Mouse (Mus musculus) c-Kit-positive CD71-negative TER-119-negative erythroid progenitor cells, embryonic 14.5 days (primary cell): ENCODE data around the gene Wdr83.
A peak's percentile ranks its signal among the peaks of the same experiment; 100 is the strongest.

Experiments
- DNase-seq: peaks from one replicate; pipeline ENCODE4 v3.0.0-alpha.2; 2013; ENCODE audit warnings: low read depth

Wdr83 gene

GRCm38 (mm10) chr8:85076993-85077392, 4.1 kb downstream of the Wdr83 start:
- DNase-seq = peak; percentile 75

GRCm38 (mm10) chr8:85076001-85076400, 5.1 kb downstream of the Wdr83 start:
- no peak for DNase-seq

DNA sequence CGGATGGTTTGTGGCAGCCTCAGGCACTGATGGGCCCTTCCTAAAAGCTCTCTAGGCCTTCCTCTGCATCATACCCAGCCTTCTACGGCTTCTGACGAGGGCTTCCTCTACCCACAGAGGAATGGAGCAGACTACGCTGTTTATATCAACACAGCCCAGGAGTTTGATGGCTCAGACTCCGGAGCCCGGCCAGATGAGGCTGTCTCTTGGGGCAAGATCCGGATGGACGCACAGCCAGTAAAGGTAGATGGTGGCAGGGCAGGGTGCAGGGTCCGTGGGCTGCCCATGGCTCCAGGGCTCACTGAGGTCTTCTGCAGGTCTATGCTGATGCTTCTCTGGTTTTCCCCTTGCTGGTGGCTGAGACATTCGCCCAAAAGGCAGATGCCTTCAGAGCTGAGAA, 6.5 kb downstream of the Wdr83 start:
- DNase-seq = no peak

- no peak for DNase-seq
Observed at GRCm38 (mm10) chr8:85074167-85074566, 6.9 kb downstream of the Wdr83 start.

DNA sequence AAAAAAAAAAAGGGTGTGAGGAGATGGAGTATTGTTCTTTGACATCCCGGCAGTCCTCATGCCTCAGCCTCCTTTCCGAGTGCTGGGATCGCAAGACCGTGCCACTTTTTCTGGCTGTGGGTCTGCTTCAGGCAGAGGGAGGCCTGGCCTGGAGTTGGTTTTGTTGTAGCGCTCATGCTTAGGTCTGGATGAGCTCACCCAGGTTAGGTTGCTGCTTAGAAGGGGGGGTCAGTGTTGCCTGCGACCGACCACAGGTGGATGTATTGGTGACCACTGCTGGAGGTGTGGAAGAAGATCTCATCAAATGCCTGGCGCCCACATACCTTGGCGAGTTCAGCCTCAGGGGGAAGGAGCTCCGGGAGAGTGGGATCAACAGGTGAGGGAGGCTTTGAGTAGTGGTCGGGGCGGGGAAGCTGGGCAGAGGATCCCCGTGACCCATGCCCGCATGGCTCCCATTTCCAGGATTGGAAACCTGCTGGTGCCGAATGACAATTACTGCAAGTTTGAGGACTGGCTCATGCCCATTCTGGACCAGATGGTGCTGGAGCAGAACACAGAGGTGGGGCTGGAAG, 8.0 kb downstream of the Wdr83 start:
- DNase-seq = no peak

DNA sequence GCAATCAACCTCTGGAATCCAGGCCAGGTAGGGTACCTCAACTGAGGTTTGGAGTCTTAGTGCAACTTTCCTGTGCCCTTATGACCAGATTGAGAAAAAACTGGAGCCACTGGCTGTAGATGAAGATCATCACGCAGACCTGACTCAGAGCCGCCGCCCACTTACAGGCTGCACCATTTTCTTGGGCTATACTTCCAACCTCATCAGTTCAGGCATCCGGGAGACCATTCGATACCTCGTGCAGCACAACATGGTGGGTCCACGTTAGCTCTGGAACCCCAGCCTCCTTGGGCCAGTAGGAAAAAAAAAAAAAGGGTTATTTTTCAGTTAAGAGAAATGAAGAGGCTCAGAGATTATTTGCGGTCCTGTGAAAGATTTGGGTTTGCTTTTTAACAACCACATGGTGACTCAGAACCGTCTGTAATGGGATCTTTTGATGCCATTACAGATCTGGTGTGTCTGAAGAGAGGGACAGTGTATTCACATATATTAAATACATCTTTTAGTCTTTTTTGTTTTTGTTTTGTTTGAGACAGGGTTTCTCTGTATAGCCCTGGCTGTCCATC, 8.7 kb downstream of the Wdr83 start:
- no peak for DNase-seq

- peak; percentile 80 for DNase-seq
Observed at GRCm38 (mm10) chr8:85071514-85072281, 9.4 kb downstream of the Wdr83 start, which contains the start of gene Dhps. Dhps (plus strand) TSS chr8:85071757.

GRCm38 (mm10) chr8:85071041-85071440, 10.1 kb downstream of the Wdr83 start:
- DNase-seq = no peak

DNA sequence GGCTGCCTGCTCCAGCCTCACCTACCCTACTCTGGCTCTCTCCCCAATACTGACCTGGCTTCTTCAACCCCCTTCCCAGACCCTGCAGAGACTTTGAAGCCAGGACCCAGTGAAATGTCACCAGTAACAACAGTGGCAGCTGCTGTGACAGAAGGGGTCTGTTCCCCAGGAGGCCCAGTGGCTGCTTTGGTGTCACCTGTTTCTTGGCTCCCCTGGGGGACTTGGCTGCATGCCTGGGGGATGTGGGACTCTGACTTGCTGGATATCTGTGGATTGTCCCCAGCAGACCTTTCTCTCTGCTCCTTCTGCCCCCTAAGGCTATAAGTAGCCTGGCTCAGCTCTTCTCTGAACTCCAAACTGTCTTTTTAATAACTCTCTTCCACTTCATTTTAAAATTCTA, 13.1 kb downstream of the Wdr83 start, which contains the start of gene Gm5741:
Gene Gm5741 (minus strand): TSS at position 1 of the 400 bp plus-strand sequence.
- DNase-seq = no peak

GRCm38 (mm10) chr8:85067155-85067554, 14.0 kb downstream of the Wdr83 start:
- DNase-seq = no peak

- no peak for DNase-seq
Observed at GRCm38 (mm10) chr8:85065213-85065612, 15.9 kb downstream of the Wdr83 start.

DNA sequence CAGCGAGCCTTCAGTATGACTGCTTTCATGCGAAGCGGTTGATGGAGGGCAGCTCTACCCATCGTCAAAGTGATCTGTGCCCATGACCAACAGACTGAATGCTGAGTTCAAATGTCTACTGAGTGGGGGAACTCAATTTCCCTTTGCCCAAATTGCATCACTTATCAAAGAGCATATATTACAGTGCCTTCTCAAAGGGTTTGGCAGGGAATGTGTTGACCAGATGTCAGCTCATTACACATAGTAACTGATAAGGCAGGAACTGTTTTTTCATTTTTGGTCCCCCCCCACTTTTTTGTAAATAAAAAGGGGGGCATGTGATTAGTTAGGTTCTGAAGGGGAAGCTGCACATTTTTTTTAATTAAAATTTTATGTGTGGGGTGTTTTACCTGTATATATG, 18.5 kb downstream of the Wdr83 start:
- DNase-seq = no peak

- DNase-seq = peak; percentile 91
Observed at GRCm38 (mm10) chr8:85059879-85060616, 21.1 kb downstream of the Wdr83 start, which contains the start of gene Fbxw9. Fbxw9 (plus strand) TSS chr8:85060055.

GRCm38 (mm10) chr8:85057367-85057766, 23.7 kb downstream of the Wdr83 start:
- no peak for DNase-seq

DNA sequence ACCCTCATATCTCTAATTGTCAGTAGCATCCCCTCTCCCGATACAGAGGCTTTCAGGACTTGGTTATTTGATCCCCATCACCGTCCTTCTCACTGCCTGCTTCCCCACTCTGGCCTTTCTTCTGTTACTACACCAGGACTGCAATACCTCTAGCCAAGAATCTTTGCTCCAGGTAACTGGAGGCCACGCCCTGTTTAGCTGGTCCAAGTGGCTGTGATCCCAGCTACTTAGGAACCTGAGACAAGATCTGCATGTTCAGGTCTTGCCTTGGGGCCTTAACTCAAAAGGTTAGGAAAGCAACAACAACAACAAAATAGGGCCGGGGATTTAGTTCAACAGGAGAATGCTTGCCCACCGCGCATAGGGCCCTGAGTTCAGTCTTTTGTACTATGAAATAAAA, 37.5 kb downstream of the Wdr83 start:
- DNase-seq = no peak

DNA sequence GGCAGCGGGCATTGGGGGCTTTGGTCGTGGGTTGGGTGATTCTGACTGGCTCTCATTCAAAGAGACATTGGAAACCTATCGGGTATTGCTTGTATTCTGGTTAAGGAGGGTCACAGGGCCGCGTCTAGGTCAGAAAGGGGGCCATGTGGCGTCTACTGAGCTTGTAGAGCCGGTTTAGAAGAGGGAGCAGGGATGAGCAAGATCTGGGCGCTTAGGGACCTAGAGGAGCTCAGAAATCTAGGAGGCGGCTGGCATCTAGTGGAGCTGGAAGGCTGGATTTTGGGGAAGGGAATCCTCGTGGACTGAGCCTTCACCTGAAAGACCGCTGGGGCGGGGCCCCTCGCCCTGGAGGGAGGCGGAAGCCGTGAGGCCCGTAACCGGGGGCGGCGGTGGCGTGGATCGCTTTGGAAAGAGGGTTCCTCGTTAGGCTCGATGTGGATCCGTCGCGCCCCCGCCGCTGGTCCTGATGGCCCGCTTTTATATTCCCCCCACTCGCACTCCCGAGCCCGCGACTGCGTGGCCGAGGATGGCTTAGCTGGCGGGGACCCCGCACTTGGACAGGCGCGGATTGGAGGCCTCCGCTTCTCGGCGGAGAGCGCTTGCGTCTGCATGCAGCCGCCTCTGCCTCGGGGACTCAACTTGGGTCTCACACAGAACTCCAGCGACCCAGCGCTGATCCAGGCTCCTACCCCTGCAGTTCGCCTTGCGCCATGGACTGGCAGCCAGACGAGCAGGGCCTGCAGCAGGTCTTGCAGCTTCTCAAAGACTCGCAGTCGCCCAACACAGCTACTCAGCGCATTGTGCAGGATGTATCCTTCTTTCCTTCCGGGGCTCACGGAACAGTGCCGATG, 43.2 kb downstream of the Wdr83 start:
- DNase-seq = no peak

DNA sequence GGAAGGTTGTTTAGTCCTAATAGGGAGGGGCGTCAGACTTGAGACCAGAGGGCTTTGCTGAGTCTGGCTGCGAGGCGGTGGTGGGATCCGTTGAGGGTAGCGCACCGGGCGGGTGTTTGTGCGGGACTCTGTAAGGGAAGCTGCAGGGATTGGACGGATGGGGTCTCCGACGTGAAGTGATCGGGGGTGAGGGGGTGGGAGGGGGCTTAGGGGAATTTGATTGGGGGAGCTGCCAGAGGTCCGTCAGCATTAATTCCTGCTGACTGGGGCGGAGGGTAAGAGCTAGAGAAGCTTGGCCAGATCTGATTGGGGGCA, 43.8 kb downstream of the Wdr83 start:
- DNase-seq = no peak

DNA sequence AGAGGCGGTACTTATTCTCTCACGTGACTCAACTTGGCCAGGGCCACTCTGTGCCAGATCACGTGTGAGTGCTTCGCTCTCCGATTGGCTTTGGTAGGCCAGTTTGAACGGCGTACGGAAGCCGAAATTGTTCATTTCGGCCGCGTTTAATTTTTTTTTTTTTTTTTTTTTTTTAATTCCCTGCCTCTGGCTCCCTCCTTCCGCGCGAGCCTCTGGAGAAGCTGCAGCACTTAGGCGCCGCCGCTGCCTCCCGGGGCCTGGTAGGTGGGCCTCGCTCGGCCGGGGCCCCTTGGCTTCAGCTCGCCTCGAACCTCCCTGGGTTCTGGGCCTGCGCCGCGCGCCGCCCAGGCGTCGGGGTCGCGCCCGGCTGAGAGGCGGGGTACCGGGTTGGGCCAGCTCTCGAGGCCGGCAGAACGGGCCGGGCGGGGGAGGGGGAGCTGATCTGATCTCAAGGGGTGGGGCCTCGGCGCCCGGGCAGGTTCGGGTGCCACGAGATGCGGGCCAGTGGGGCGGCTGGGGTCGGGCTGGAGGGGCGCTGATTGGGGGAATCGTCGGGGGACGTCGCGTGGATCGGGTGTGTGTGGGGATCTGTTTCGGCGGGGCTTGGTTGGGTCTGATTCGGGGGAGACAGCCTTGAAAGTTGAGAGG, 44.3 kb downstream of the Wdr83 start, which contains the start of gene Tnpo2:
Gene Tnpo2 (plus strand): TSS at position 198 of the 648 bp plus-strand sequence.
- DNase-seq = peak; percentile 87

DNA sequence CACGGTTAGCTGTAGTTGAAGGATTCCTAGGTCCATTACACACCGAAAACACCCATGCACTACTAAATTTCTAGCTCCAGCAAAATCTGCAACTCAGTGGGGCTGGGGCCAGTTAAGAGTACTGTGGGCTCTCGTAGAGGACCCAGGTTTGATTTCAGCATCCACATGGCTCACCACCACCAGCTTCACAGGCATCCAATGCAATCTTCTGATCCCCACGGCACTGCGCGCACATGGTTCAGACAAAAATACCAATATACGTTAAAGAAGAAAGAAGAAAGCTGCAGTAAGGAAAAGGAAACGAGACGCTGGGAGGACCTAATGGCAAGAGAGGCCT, 44.8 kb downstream of the Wdr83 start:
- no peak for DNase-seq

GRCm38 (mm10) chr8:85035728-85036310, 45.3 kb downstream of the Wdr83 start:
- DNase-seq = no peak

- DNase-seq = no peak
Observed at GRCm38 (mm10) chr8:85035165-85035727, 45.9 kb downstream of the Wdr83 start.
